Mouse (Mus musculus) A20 (cell line): ENCODE data around the gene Ccdc144b.

ENCODE experiments used
- DNase-seq: peaks from one replicate; pipeline ENCODE4 v3.0.0-alpha.2; 2011; ENCODE audit warnings: low read depth, low spot score

The Ccdc144b gene

DNA sequence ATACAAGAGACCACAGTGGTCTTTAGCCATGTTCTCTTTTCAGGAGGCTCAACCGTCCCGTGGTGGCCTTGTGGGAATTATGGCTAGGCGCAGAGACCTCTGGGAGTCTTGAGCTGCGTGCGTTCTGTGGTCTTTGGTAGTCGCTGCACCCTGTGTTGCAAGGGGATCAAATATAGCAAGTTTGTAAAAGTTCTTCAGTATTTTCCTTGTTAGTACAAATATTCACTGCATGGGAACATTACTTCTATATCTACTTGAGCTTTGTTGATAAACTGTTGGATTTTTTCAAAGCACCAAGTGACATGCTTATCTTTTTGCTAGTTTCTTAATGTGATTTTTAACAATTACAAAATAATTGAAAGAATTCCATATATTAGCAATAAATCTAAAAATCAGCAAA lies at the start of gene Ccdc144b:
Gene Ccdc144b, minus strand, starts transcription at position 101 of the 400 bp plus-strand sequence.
- no peak for DNase-seq

DNA sequence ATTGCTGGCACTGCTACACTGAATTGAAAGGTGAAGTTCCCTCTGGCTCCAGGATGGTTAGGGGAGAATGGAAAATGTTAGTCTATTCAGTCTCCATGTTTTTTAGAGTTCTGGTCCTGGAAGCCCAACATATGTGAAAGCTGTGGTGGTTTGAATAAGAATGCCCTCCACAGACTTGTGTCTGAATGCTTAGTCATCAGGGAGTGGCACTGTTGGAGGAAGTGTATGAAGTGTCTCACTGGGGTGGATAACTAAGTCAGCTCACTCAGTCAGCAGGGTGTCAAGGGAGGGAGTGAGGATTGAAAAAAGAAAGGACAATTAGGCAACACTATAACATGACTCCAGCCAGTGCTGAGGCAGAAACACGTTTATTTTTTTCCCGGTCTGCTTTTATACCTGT lies 42.0 kb upstream of the Ccdc144b start:
- DNase-seq: no peak

DNA sequence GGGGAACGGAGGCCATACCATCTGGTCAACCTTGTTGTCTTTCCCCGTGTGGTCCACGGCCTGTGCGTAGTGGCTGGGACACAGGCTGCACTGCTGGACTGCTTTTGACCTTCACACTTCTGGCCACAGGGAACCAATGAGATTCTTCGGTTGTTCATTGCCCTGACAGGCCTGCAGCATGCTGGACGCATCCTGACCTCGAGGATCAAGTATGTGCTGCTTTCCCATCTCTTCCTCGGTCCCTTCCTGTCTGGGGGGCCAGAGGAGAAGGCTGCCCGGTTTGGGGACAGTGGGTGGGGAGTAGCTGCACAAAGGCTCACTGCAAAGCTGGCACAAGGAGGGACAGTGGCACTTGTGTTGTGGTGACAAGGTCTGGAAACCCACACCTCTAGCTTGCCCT lies 34.2 kb upstream of the Ccdc144b start:
- DNase-seq: no peak

DNA sequence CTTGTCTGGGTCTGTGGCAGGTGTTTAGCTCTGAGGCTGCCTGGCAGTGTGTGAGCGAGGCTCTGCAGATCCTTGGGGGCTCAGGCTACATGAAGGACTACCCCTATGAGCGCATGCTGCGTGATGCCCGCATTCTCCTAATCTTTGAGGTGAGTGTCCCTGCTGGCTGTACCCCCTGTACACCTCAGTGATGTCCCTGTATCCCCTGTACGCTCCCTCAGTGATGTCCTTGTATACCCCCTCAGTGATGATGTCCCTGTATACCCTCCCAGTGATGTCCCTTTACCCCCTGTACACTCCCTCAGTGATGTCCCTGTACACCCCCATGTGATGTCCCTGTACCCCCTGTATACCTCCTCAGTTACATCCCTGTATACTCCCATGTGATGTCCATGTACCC lies 32.0 kb upstream of the Ccdc144b start:
- no peak for DNase-seq

DNA sequence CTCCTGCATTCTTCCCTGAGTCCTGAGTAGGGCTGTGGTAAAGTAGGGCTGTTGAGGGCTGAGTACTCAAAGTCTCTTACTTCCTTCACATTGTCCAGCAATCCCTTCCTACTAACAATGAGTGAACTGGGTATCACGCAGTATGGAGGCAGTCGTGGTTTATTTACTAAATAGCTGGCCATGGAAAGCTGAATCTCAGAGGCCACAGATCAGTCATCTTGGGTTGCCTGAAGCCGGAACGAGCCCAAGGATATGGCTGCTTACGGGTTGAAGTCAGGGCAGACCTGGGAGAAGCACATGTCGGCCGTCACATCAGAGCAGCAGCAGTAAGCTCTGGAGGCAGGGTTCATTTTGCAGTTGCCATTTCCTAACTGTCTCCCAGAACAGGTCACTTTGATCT lies 30.0 kb upstream of the Ccdc144b start:
- DNase-seq: no peak

DNA sequence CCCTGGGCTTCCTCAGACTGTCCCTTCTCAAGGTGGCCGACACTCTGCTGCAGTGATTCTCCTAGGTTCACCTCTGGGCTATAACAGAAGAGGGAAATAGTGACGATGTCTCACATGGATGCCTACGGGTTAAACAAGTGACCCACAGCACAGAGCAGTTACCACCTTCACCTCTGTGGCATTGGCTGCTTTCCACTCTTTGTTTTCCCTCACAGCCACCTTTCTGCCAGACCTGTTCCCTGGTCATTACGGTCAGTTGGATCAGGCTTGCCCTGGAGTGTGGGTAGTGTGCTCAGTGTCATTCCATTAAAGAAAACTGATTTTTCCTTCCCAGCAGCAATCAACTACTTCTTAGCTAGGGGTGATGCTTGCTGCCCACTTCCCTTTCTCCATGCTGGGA lies 29.5 kb upstream of the Ccdc144b start:
- no peak for DNase-seq

DNA sequence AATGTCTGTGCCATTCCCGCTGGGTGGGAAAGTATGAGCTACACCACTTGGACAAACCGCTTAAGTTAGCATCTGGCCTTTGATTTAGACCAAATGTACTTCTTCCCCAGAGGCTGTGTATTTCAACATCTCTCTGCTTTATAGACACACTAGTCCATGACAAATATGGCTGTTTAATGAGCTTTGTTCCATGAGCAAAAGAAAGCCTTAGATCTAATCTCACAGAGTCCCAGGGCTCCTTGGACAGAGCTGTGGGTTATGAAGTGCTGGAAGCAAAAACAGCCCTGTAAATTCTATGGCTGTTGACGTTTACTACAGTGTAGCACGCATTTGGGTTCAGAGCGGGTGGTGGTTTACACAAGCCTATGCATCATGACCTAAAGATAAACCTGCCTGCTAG lies 27.4 kb upstream of the Ccdc144b start:
- DNase-seq: no peak

DNA sequence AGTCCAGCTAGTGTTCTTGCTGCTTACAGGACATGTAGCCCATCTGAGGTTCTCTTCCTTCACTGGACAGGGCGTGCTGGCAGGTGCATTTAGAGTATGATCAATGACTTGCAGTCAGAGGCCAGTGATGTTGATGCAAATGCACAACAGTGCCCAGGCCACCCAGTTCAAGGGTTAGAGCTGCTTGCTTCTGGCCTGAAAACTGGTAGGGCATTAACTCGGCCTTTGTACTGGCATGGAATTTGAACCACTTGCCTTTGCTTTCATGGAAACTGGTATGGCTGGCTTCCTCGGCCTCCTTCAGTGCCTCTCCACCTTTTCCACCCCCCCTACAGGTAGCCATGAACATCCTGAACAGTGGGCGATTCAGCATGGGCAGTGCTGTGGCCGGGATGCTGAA lies 26.5 kb upstream of the Ccdc144b start:
- no peak for DNase-seq

DNA sequence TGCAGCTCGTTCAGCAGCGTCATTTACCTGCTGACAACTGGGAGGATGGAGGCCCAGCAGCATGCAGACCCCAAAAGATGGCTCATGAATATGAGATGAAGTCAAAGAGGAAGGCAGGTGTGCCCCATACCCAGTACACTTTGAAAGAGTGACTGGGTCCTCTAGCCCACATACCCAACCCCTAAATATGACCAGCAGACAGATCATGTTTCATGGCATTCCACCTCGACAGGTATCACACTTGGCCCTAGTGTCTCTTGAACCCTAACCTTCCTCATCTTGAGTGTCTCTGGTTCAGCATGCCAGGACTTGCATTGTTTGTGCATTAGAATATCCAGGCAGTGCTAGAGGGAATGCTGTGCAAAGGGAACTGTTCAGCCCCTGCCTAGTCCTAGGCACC lies 24.0 kb upstream of the Ccdc144b start:
- DNase-seq: no peak

DNA sequence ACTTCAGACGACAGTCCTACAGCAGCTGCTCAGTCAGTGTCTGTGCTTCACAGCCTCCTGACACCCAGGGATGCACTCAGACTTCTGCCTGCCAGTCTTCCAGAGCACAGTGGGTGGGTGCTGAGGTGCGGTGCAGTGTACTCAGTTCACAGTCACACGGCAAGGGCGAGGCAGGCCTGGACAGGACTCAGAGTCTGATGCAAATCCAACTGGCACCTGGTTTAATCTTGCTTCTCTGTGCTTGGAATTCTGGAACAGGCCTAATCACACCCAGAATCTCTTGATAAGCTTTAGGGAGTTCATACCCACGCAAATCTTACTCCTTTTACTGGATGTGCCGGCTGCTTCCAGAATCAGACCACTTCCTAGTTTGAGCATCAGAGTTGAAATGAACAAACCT lies 22.1 kb upstream of the Ccdc144b start:
- DNase-seq: no peak

DNA sequence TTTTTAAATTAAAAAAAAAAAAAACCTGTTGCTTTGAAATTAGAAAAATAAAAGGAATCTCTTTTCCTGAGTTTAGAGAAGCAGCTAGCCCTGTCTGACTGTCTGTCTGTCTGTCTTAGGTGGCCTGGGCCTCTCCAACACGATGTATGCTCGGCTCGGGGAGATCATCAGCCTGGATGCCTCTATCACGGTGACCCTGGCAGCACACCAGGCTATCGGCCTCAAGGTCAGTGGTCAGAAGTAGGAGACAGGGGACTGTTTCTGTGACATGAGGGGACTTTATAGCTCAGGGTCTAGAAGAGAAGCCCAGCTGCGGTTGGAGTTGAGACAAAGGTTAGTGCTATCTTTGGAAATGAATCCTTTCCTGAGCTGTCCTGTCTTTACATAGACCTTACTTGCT lies 20.9 kb upstream of the Ccdc144b start:
- no peak for DNase-seq

DNA sequence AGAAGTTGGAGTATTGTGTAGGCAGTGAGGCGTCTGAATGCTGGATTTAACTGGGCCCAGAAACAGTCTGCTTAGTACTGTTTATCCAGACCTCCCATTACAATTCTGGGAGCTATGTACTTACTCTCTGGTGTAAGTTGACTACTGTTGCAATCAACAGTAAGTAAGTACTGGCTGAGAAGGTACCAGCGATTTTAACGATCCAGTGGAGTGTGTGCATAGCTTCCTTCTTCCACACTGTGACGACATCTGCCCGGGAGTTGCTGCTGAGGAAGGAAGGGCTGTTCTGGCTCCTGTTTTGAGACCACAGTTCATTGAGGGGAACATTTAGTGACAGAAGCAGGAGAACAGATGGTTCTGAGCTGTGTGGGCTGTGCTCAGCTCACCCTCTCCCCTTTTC lies 17.7 kb upstream of the Ccdc144b start:
- DNase-seq: no peak

DNA sequence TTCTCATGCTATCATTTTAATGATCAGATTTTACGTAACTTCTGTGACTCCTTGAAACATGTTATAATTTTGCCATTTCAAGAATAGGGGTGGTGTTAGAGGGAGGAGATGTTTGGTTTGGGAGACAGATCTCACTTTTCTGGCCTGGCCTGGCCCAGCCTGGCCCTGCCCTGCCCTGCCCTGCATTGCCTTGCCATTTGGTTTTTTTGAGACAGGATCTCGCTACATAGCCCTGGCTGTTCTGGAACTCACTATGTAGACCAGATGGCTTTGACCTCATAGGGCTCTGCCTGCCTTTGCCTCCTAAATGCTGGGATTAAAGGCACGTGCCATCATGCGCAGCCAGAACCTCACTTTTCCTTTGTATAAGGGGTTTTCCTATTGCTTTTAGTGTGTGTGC lies 17.1 kb upstream of the Ccdc144b start:
- no peak for DNase-seq

DNA sequence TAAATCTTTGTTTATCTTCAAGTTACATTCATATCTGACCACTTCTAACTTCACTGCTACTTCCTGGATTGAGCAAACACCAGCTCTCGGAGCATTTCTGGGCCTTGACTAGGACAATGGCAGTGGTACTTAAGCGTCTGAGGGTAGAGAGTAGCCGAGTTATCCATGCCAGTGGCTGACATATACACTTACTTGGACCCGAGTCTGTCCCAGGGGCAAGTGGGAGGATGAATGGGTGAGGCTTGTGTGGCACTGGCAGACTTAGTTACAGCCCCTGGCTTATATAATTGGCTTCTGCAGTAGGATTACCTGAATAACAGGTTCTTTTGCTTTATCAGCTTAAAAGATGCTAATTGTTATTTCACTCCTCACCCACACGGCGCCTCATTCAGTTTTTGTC lies 14.4 kb upstream of the Ccdc144b start:
- no peak for DNase-seq

DNA sequence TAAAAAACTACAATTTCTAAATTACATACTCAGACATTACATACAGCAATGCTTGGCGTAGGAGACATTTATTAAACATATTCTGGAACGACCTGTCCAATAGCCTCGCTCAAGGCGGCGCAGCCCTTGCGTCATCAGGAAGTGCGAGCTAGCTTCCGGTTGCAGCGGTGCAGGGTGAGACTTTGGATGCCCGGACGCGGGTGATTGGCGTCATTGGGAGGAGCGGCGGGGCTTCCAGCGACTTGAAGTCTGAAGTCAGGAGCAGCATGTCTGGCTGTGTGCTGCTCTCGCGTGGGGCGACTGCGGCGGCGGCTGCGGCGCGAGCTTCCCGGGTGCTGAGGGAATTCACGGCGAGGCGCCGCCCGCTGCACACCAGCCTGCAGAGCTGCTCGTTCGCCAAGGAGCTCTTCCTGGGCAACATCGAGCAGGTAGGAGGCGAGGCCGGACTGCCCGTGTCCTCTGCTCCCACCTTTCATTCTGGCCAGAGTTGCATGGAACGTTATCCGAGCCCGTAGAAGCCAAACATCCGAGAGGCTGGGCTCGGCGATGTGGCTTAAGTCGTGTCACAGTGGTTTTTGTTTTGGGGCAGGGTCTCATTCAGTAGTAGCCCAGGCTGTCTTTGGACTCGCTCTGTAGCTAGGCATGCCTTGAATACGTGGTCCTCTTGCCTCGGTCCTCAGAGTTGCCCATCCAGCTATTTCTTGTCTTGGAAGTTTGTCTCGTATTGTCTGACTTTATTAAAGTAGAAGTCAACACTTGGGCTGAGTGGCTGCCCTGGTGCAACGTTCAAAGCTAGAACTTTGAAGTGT lies 12.7 kb upstream of the Ccdc144b start, which contains the start of gene Acad9:
Gene Acad9, plus strand, starts transcription at position 137 of the 809 bp plus-strand sequence.
- DNase-seq: peak; percentile 96

DNA sequence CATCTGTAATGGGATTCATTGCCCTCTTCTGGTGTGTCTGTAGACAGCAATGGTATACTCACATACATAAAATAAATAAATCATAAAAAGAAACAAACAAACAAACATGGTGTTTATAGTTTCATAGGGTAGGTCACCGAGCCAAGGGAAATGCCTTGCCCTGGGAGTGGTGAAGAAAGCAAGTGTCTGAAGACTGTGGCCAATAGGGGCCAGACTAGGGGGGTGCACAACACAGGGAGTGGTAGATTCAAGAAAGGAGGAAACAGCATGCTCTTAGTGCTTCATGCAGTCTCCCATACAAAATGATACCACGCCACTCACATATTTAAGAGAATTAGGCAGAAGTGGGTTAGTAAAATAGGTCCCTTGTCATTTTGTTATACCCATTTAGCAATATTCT lies 11.8 kb upstream of the Ccdc144b start:
- DNase-seq: peak; percentile 74

DNA sequence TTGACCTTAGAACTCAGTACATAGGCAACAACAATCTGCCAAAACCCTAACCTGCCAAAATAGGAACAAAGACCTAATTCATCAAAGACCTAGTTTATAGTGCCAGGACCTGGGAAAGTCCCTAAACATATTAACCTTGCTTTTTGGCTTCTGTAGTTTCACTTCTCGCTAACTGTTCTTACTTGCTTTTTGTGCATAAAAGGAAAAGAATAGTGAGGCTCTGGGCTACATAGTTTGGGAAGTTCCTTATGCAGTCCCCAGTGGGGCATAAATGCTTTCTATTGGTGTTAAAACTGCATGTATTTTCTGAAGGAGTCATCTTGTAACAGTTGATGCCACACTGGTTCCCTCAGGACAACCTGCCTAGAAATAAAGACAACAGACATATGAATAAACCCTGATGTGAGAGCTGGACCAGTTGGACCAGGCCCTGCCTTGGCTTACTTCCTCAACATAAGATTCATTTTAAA lies 11.3 kb upstream of the Ccdc144b start:
- peak; percentile 85 for DNase-seq

DNA sequence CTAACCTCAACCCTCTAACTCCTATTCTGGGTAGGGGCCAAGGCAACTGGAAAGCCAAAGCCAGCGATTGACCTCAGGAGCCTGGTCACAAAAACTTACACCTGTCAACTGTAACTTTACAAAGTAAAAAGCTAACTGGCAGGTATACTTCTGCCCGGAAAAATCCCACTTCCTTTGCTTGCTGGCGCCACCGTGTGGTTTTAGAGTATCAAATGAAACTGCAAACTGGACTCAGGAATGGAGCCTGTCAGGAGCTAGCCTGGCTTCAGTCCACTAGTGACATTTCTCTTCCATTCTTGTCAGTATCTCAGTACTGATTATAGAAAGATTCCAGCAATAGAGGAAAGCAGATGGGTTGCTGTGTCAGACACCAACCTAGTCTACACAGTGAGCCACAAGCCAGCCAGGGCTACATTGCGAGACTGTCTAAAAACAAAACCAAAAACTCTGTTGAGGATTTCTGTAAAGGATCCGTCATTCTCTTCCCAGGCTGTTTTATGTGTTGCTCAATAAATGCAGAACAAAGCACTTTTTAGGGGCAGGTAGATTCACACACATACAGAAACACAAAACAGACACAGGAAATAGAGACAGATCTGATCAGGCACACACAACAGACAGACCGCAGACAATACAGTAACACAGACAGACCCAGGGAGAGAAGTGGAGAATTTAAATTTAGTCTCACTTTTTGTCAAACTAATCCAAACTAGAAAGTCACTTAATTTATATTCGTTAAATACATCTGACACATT lies 6.9 kb upstream of the Ccdc144b start:
- DNase-seq: peak; percentile 77

DNA sequence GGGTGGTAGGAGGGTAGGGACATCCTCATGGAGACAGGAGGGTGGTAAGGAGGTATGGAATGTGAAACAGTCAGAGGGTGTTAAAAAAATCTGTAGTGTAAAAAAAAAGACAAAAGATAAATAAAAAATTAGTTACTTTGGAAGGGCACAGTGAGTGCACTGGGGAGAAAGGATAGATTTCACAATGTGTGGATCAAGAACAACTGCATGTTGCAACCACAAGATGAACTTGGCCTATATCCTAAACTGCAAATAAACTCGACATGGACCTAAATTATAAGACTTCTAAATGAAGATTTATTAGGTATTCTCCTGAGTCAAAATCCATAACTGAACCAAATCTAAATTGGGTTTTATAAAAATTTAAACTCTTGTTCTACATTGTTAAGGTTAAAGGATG lies 4.2 kb downstream of the Ccdc144b start:
- no peak for DNase-seq

DNA sequence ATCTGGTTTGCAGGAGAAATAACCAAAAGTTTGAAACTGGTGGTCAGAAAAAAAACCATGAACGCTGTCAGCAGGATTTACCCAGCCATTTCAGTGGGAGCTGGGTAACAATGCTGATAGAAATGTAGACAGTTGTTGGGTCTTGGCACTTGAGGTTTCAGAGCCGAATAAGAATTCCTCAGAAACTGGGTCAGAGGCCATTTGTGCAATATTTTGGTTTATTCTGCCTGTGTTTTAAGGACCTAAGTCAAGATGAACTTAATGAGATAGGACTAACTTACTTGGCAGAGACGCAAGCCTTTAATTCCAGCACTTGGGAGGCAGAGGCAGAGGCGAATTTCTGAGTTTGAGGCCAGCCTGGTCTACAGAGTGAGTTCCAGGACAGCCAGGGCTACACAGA lies 8.3 kb downstream of the Ccdc144b start:
- DNase-seq: no peak

DNA sequence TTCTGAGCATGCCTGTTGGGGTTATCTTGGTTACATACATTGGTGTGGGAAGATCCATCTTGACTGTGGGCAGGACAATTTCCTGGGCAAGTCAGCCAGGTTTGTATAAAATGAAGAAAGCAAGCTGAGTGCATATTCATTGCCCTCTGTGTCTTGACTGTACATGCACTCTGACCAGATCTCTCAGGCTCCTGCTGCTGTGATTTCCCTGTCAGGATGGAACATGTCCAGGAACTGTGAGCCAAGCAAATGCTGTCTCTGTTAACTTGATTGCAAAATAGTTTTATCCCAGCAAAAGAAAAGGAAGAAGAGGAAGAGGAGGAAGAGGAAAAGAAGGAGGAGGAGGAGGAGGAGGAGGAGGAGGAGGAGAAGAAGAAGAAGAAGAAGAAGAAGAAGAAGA lies 8.8 kb downstream of the Ccdc144b start:
- DNase-seq: no peak

DNA sequence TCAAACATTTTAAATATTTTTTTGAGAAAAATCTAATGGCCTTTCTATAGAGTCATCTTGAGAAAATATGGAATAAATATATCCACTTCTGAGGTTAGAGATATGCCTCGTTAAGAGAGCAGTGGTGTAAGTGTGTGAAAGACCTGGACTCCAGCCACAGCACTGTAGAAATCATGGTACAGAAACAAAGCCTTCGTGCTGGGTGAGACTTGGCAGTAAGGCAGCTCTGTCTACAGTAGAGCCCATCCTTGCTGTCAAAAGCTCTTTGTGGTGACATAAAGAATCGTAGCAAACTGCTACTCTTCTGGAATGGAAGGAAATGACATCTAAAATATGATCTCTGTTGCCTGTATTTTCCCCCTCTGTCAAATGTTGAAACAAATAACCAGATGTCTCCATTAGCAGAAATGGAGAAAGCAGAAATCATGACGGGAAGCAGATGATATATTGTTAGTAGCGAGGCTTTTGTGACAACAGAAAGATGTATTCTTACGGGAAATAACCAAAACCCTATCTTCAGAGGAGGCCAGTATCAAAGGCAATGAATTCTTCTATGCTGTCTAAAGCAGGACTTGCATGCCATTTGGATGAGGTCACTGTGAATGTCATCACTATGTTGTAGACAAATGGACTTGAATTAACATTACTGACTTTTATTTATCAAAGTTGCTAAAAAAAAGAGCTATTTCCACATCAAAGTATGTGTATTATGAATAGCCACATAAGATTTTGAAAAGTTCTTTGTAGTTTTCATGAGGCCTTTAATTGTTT lies 21.4 kb downstream of the Ccdc144b start:
- no peak for DNase-seq
